Mouse (Mus musculus): Measurements from ENCODE around the gene Prr7. TPM values are rescaled to one million over a fixed set of nuclear protein-coding genes. Genes with fewer than 3 reads are reported as not detected.

Gene Prr7
- polyA plus RNA-seq, 1 experiment from 2014 or later = 0.27 TPM

DNA sequence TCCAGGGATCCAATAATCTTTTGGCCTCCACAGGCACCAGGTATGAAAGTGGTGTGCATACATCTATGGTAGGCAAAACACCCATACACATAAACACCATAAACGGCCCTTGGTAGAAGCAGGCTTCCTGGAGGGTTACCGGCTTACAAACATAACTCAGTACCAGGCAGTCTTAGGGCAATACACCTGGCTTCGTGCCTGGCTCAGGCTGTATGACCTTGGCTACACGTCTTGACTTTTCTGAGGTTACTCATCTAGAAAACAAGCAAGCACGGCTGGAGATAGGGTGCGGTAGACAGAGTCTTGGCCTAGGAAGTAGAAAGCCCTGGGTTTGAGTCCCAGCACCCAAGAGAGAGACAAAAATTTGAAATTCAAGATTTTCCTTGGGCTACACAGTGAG, 32.6 kb downstream of the Prr7 start:
- no peaks in the 10 kb centered on the region for H3K27me3 ChIP-seq (replicated peaks; ENCODE audit: control insufficient read depth, insufficient read depth, low read length)
- TF ChIP-seq CTCF (IDR thresholded peaks at IDR 0.05; ENCODE audit: low read depth) = no peak
- no peak overlapping the region for H3K9ac ChIP-seq (ENCODE audit: low read depth, low read length)
- no peak overlapping the region for H3K27ac ChIP-seq (ENCODE audit: low read depth, low read length)
- no peaks in the 10 kb centered on the region for H3K4me1 ChIP-seq (replicated peaks; ENCODE audit: control insufficient read depth, insufficient read depth, low read length)
- no peak for ATAC-seq
- H3K9me3 ChIP-seq (ENCODE audit: control insufficient read depth) = no peaks in the 10 kb centered on the region
- H3K4me3 ChIP-seq (ENCODE audit: low read depth, low read length) = no peak overlapping the region
- WGBS = 77% methylated on average over 6 of the region's 6 CpGs
- H3K36me3 ChIP-seq (ENCODE audit: control insufficient read depth, insufficient read depth) = peaks cover 30% of the 10 kb centered on the region
- H3K4me2 ChIP-seq (replicated peaks; ENCODE audit: low read depth) = no peak overlapping the region

DNA sequence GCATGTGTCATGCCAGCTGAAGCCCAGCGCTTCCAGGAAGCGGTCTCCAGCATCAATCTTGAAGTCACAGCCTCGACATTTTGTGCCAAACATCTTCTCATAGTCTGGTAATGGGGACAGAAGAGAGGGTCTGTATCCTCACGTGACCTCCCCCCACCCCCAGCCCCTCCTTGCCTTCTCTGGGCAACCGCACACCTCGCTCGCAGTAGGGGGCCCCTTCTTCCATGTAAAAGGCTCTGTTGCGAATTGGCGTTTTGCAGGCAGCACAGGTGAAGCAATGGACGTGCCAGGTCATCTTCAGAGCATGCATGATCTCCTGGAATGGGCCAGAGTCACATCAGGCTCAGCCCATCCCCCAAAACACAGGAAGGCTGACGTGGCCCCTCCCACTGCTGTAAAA, 34.8 kb downstream of the Prr7 start:
- Histone ChIP-seq H3K27me3 (replicated peaks; ENCODE audit: control insufficient read depth, insufficient read depth, low read length) (no peaks in the 10 kb centered on the region), H3K4me1 (replicated peaks; ENCODE audit: control insufficient read depth, insufficient read depth, low read length) (no peaks in the 10 kb centered on the region), H3K9ac (ENCODE audit: low read depth, low read length) (no peak overlapping the region), H3K4me3 (ENCODE audit: low read depth, low read length) (no peak overlapping the region), H3K36me3 (ENCODE audit: control insufficient read depth, insufficient read depth) (peaks cover 47% of the 10 kb centered on the region), H3K4me2 (replicated peaks; ENCODE audit: low read depth) (no peak overlapping the region), H3K9me3 (ENCODE audit: control insufficient read depth) (no peaks in the 10 kb centered on the region), H3K27ac (ENCODE audit: low read depth, low read length) (no peak overlapping the region)
- 59% methylated on average over 11 of the region's 11 CpGs for WGBS
- ATAC-seq = no peak
- no peak for TF ChIP-seq CTCF (IDR thresholded peaks at IDR 0.05; ENCODE audit: low read depth)

DNA sequence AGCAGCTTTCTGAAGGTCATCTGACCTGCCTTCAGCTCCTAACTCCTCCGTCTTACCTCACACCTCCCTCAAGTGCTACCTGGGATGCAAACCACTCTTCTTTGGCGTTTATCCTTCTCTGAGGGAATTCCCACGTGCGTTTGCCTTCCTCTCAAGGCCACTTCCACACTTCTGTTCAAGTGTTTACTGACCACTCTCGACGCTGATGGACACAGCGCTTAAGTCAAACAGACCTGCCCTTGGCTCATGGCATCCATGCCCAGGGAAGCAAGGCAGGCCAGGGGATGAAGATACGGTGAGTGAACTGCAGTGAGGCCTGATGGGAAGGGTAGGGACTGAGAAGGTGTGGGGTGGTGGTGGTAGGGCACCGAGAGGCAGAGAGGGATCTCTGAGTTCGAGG, 36.5 kb downstream of the Prr7 start:
- ATAC-seq = no peak
- Histone ChIP-seq H3K9ac (ENCODE audit: low read depth, low read length) (no peak overlapping the region), H3K27me3 (replicated peaks; ENCODE audit: control insufficient read depth, insufficient read depth, low read length) (no peaks in the 10 kb centered on the region), H3K4me3 (ENCODE audit: low read depth, low read length) (no peak overlapping the region), H3K4me2 (replicated peaks; ENCODE audit: low read depth) (no peak overlapping the region), H3K36me3 (ENCODE audit: control insufficient read depth, insufficient read depth) (peaks cover 62% of the 10 kb centered on the region), H3K27ac (ENCODE audit: low read depth, low read length) (no peak overlapping the region), H3K9me3 (ENCODE audit: control insufficient read depth) (no peaks in the 10 kb centered on the region), H3K4me1 (replicated peaks; ENCODE audit: control insufficient read depth, insufficient read depth, low read length) (no peaks in the 10 kb centered on the region)
- 62% methylated on average over 10 of the region's 10 CpGs for WGBS
- no peak for TF ChIP-seq CTCF (IDR thresholded peaks at IDR 0.05; ENCODE audit: low read depth)

DNA sequence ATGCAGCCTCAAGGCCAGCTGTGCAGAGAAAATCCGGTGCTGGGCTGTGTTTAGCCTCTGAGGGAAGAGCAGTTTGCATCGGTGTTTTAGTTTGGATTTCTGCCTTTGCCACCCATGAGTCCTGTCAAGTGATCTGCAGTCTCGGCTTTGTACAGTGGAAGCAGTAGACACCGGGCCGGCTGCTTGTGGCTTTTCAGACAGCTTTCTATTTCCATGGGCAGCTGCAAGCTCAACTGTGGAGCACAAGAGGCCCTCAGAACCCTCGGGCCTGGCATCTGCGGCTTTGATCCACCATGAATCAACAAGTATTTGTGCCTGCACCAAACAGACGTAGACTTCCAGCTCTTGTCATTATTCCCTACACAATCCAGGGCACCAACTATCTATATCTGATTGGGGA, 38.3 kb downstream of the Prr7 start:
- Histone ChIP-seq H3K4me3 (ENCODE audit: low read depth, low read length) (no peak overlapping the region), H3K4me2 (replicated peaks; ENCODE audit: low read depth) (no peak overlapping the region), H3K4me1 (replicated peaks; ENCODE audit: control insufficient read depth, insufficient read depth, low read length) (no peaks in the 10 kb centered on the region), H3K36me3 (ENCODE audit: control insufficient read depth, insufficient read depth) (peaks cover 80% of the 10 kb centered on the region), H3K9me3 (ENCODE audit: control insufficient read depth) (no peaks in the 10 kb centered on the region), H3K9ac (ENCODE audit: low read depth, low read length) (no peak overlapping the region), H3K27ac (ENCODE audit: low read depth, low read length) (no peak overlapping the region), H3K27me3 (replicated peaks; ENCODE audit: control insufficient read depth, insufficient read depth, low read length) (no peaks in the 10 kb centered on the region)
- ATAC-seq = no peak
- 88% methylated on average over 8 of the region's 8 CpGs for WGBS
- no peak for TF ChIP-seq CTCF (IDR thresholded peaks at IDR 0.05; ENCODE audit: low read depth)

DNA sequence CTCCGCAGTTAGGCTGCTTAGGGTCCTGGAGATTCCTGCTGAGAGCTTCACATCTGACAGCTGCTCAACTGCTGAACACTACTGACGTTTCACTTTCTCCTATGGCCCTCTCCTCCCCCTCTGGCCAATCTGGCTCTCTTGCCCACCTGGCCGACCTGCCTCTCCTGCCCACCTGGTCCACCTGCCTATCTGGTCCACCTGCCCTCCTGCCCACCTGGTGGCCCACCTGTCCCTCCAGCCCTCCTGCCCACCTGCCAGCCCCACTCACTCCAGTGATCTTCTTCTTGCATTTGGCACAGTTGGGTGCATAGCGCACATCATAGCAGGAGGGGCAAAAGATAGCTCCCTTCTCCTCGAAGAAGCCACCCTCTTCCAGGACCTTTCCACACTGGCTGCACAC, 40.3 kb downstream of the Prr7 start:
- TF ChIP-seq CTCF (IDR thresholded peaks at IDR 0.05; ENCODE audit: low read depth) = no peak
- no peak overlapping the region for H3K4me2 ChIP-seq (replicated peaks; ENCODE audit: low read depth)
- H3K9ac ChIP-seq (ENCODE audit: low read depth, low read length) = no peak overlapping the region
- H3K27me3 ChIP-seq (replicated peaks; ENCODE audit: control insufficient read depth, insufficient read depth, low read length) = no peaks in the 10 kb centered on the region
- H3K4me3 ChIP-seq (ENCODE audit: low read depth, low read length) = no peak overlapping the region
- peaks cover 89% of the 10 kb centered on the region for H3K36me3 ChIP-seq (ENCODE audit: control insufficient read depth, insufficient read depth)
- WGBS = 88% methylated on average over 5 of the region's 5 CpGs
- no peak overlapping the region for H3K27ac ChIP-seq (ENCODE audit: low read depth, low read length)
- no peaks in the 10 kb centered on the region for H3K9me3 ChIP-seq (ENCODE audit: control insufficient read depth)
- ATAC-seq = no peak
- no peaks in the 10 kb centered on the region for H3K4me1 ChIP-seq (replicated peaks; ENCODE audit: control insufficient read depth, insufficient read depth, low read length)

DNA sequence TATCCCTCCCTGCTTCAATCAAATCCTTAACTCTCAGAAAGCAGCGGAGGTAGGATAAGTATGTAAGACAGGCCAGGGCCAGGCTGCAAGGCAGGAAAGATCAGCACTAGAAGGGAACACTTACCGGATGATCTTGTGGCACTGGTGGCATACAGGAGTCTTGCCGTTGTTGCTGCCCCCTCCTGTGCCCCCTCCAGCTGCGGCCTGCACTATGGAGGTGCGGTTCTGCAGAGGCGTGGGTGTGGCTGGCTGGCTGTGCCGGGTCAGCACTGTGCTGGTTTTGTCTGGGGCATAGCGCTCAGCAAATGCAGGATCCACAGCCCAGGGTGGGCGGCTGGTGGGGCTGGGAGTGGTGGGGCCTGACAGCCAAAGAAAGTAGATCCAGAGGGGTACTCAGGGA, 41.7 kb downstream of the Prr7 start:
- WGBS = 84% methylated on average over 9 of the region's 9 CpGs
- no peaks in the 10 kb centered on the region; the same call in 1 of the 2 replicates for H3K4me1 ChIP-seq (replicated peaks; ENCODE audit: control insufficient read depth, insufficient read depth, low read length)
- no peak for ATAC-seq
- H3K4me2 ChIP-seq (replicated peaks; ENCODE audit: low read depth) = no peak overlapping the region
- no peak overlapping the region for H3K9ac ChIP-seq (ENCODE audit: low read depth, low read length)
- no peaks in the 10 kb centered on the region for H3K9me3 ChIP-seq (ENCODE audit: control insufficient read depth)
- H3K36me3 ChIP-seq (ENCODE audit: control insufficient read depth, insufficient read depth) = peaks cover 84% of the 10 kb centered on the region
- no peak overlapping the region for H3K4me3 ChIP-seq (ENCODE audit: low read depth, low read length)
- TF ChIP-seq CTCF (IDR thresholded peaks at IDR 0.05; ENCODE audit: low read depth) = no peak
- H3K27me3 ChIP-seq (replicated peaks; ENCODE audit: control insufficient read depth, insufficient read depth, low read length) = no peaks in the 10 kb centered on the region
- H3K27ac ChIP-seq (ENCODE audit: low read depth, low read length) = no peak overlapping the region

DNA sequence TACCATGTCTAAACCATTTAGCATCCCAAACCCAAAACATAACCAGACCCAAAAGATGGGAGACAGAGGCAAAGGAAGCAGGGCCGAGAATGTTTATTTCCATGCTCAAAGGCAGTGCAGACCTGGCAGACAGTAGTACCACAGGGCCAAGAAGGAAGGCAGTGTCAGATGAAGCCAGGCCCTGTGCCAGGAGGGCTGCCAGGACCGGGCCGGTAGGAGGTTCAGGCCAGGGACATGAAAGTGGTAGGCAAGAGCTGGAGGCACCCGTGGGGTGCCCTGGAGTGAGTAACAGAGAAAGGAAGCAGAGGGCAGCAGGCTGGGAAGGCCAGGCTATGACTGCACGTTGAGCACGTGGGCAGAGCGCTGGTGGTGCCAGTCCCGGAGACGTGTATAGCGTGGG, 42.6 kb downstream of the Prr7 start:
- no peak for ATAC-seq
- H3K27ac ChIP-seq (ENCODE audit: low read depth, low read length) = no peak overlapping the region
- no peaks in the 10 kb centered on the region for H3K9me3 ChIP-seq (ENCODE audit: control insufficient read depth)
- H3K9ac ChIP-seq (ENCODE audit: low read depth, low read length) = no peak overlapping the region
- no peak for TF ChIP-seq CTCF (IDR thresholded peaks at IDR 0.05; ENCODE audit: low read depth)
- H3K4me3 ChIP-seq (ENCODE audit: low read depth, low read length) = no peak overlapping the region
- H3K36me3 ChIP-seq (ENCODE audit: control insufficient read depth, insufficient read depth) = peaks cover 78% of the 10 kb centered on the region
- H3K4me2 ChIP-seq (replicated peaks; ENCODE audit: low read depth) = no peak overlapping the region
- no peaks in the 10 kb centered on the region for H3K27me3 ChIP-seq (replicated peaks; ENCODE audit: control insufficient read depth, insufficient read depth, low read length)
- 91% methylated on average over 10 of the region's 10 CpGs for WGBS
- H3K4me1 ChIP-seq (replicated peaks; ENCODE audit: control insufficient read depth, insufficient read depth, low read length) = peaks cover 7% of the 10 kb centered on the region

Data from intestine, postnatal 0 days (tissue).